21 mouse cellular contexts compared by ENCODE assay signal in genomic region chr1:72005550-72005949, GRCm38 (mm10).
A peak's percentile ranks its signal among the peaks of the same experiment; 100 is the strongest.
DNase-seq lines count a peak whose midpoint lies in the region; ATAC-seq and TF ChIP-seq lines count a peak whose summit lies in the region.
"Had no signal": no experiment of that assay in that cellular context is flagged by ENCODE, and none has a peak within 500 bp of the region (broad histone marks: within the 10 kb centered on the region; RNA-seq: fewer than 3 reads in every experiment).

No protein-coding gene starts in this region.

- H3K36me3 ChIP-seq in forebrain, embryonic 15.5 days, result no peaks in the 10 kb centered on the region
- no peaks in the 10 kb centered on the region for H3K36me3 ChIP-seq in forebrain, embryonic 12.5 days (replicated peaks)
- no peaks in the 10 kb centered on the region for H3K36me3 ChIP-seq in midbrain, embryonic 16.5 days (ENCODE audit: control insufficient read depth, insufficient read depth, low read length)
- H3K36me3 ChIP-seq in midbrain, embryonic 13.5 days, result no peaks in the 10 kb centered on the region
- H3K36me3 ChIP-seq in forebrain, postnatal 0 days (ENCODE audit: insufficient read depth), result no peaks in the 10 kb centered on the region
- H3K36me3 ChIP-seq in kidney, embryonic 16.5 days (ENCODE audit: insufficient read depth, low read length), result no peaks in the 10 kb centered on the region
- H3K36me3 ChIP-seq: embryonic facial prominence, embryonic 10.5 days; embryonic facial prominence, embryonic 13.5 days; hindbrain, embryonic 12.5 days; hindbrain, embryonic 15.5 days had no signal

- WGBS in forebrain, embryonic 15.5 days, result 45% methylated on average over 7 of the region's 7 CpGs
- WGBS in forebrain, embryonic 12.5 days, result 75% methylated on average over 7 of the region's 7 CpGs
- 58% methylated on average over 7 of the region's 7 CpGs for WGBS in midbrain, embryonic 16.5 days
- 74% methylated on average over 7 of the region's 7 CpGs for WGBS in midbrain, embryonic 13.5 days
- 50% methylated on average over 7 of the region's 7 CpGs for WGBS in forebrain, postnatal 0 days
- WGBS in kidney, embryonic 16.5 days, result 75% methylated on average over 7 of the region's 7 CpGs

- H3K4me2 ChIP-seq in forebrain, embryonic 15.5 days (replicated peaks), result no peak overlapping the region
- H3K4me2 ChIP-seq in forebrain, embryonic 12.5 days, result no peak overlapping the region
- H3K4me2 ChIP-seq in midbrain, embryonic 16.5 days (ENCODE audit: low read length), result no peak overlapping the region
- no peak overlapping the region for H3K4me2 ChIP-seq in midbrain, embryonic 13.5 days (replicated peaks)
- no peak overlapping the region for H3K4me2 ChIP-seq in forebrain, postnatal 0 days (ENCODE audit: low read depth)
- H3K4me2 ChIP-seq in kidney, embryonic 16.5 days (replicated peaks; ENCODE audit: low read depth, low read length), result no peak overlapping the region
- H3K4me2 ChIP-seq: embryonic facial prominence, embryonic 13.5 days; heart, embryonic 11.5 days; hindbrain, embryonic 12.5 days; hindbrain, embryonic 15.5 days had no signal

- TF ChIP-seq CTCF in forebrain, postnatal 0 days (IDR thresholded peaks at IDR 0.05; ENCODE audit: low read depth), result no peak

- H3K27me3 ChIP-seq in forebrain, embryonic 15.5 days, result no peaks in the 10 kb centered on the region
- H3K27me3 ChIP-seq in forebrain, embryonic 12.5 days, result no peaks in the 10 kb centered on the region
- H3K27me3 ChIP-seq in midbrain, embryonic 16.5 days (ENCODE audit: control insufficient read depth, insufficient read depth, low read depth, low read length), result no peaks in the 10 kb centered on the region
- H3K27me3 ChIP-seq in midbrain, embryonic 13.5 days, result no peaks in the 10 kb centered on the region
- H3K27me3 ChIP-seq in forebrain, postnatal 0 days (ENCODE audit: insufficient read depth, low read length), result no peaks in the 10 kb centered on the region
- no peaks in the 10 kb centered on the region for H3K27me3 ChIP-seq in kidney, embryonic 16.5 days (ENCODE audit: insufficient read depth, low read length)
- H3K27me3 ChIP-seq: embryonic facial prominence, embryonic 13.5 days; hindbrain, embryonic 12.5 days; hindbrain, embryonic 15.5 days had no signal

- no peak overlapping the region for H3K9ac ChIP-seq in forebrain, embryonic 15.5 days (replicated peaks)
- no peak overlapping the region for H3K9ac ChIP-seq in forebrain, embryonic 12.5 days
- no peak overlapping the region for H3K9ac ChIP-seq in midbrain, embryonic 16.5 days (ENCODE audit: low read depth, low read length)
- no peak overlapping the region for H3K9ac ChIP-seq in midbrain, embryonic 13.5 days (replicated peaks)
- H3K9ac ChIP-seq in forebrain, postnatal 0 days, result no peak overlapping the region
- H3K9ac ChIP-seq in kidney, embryonic 16.5 days (replicated peaks; ENCODE audit: low read length), result no peak overlapping the region
- H3K9ac ChIP-seq: embryonic facial prominence, embryonic 13.5 days; hindbrain, embryonic 12.5 days; hindbrain, embryonic 15.5 days had no signal

- peaks cover 7% of the 10 kb centered on the region; the same call in 1 of the 2 replicates for H3K4me1 ChIP-seq in forebrain, embryonic 15.5 days
- peaks cover 7% of the 10 kb centered on the region; the same call in 1 of the 2 replicates for H3K4me1 ChIP-seq in forebrain, embryonic 12.5 days
- H3K4me1 ChIP-seq in midbrain, embryonic 16.5 days (ENCODE audit: control insufficient read depth, insufficient read depth, low read length), result no peaks in the 10 kb centered on the region
- peaks cover 12% of the 10 kb centered on the region; the same call in 1 of the 2 replicates for H3K4me1 ChIP-seq in midbrain, embryonic 13.5 days (replicated peaks)
- no peaks in the 10 kb centered on the region for H3K4me1 ChIP-seq in forebrain, postnatal 0 days (ENCODE audit: insufficient read depth)
- H3K4me1 ChIP-seq in kidney, embryonic 16.5 days (ENCODE audit: insufficient read depth, low read length), result peaks cover 22% of the 10 kb centered on the region

- H3K4me3 ChIP-seq in forebrain, embryonic 15.5 days, result no peak overlapping the region
- H3K4me3 ChIP-seq in forebrain, embryonic 12.5 days (replicated peaks), result no peak overlapping the region
- no peak overlapping the region for H3K4me3 ChIP-seq in midbrain, embryonic 16.5 days (ENCODE audit: low read depth, low read length)
- no peak overlapping the region for H3K4me3 ChIP-seq in midbrain, embryonic 13.5 days (replicated peaks)
- H3K4me3 ChIP-seq in forebrain, postnatal 0 days (ENCODE audit: low read depth, low read length), result no peak overlapping the region
- no peak overlapping the region for H3K4me3 ChIP-seq in kidney, embryonic 16.5 days (ENCODE audit: low read length)
- H3K4me3 ChIP-seq: embryonic facial prominence, embryonic 10.5 days; embryonic facial prominence, embryonic 13.5 days; erythroblast, embryonic 14.5 days; gastrocnemius, adult 2 months; hindbrain, embryonic 12.5 days; hindbrain, embryonic 15.5 days had no signal

- H3K9me3 ChIP-seq in forebrain, embryonic 15.5 days, result no peaks in the 10 kb centered on the region
- H3K9me3 ChIP-seq in forebrain, embryonic 12.5 days, result no peaks in the 10 kb centered on the region
- no peaks in the 10 kb centered on the region for H3K9me3 ChIP-seq in midbrain, embryonic 16.5 days (replicated peaks; ENCODE audit: control insufficient read depth, low read length, poor library complexity, severe bottlenecking)
- no peaks in the 10 kb centered on the region for H3K9me3 ChIP-seq in midbrain, embryonic 13.5 days
- H3K9me3 ChIP-seq in forebrain, postnatal 0 days (ENCODE audit: low read length), result no peaks in the 10 kb centered on the region
- H3K9me3 ChIP-seq in kidney, embryonic 16.5 days (ENCODE audit: low read length), result no peaks in the 10 kb centered on the region
- H3K9me3 ChIP-seq: embryonic facial prominence, embryonic 10.5 days; embryonic facial prominence, embryonic 13.5 days; hindbrain, embryonic 12.5 days; hindbrain, embryonic 15.5 days had no signal

- DNase-seq in forebrain, postnatal 0 days, result peak; percentile 12
- DNase-seq: adrenal gland, adult 2 months; adrenal gland, postnatal 14 days; cerebellum, adult 11-12 months; cerebellum, adult 8-10 months; cerebellum, postnatal 36 days; embryo, embryonic 11 days; gastrocnemius, adult 2 months; gastrocnemius, postnatal 14 days had no signal

- peak; percentile 70 for ATAC-seq in forebrain, embryonic 15.5 days (replicated peaks)
- no peak for ATAC-seq in forebrain, embryonic 12.5 days (ENCODE audit: low FRiP score)
- 0 out of 2 replicates have a peak, but pooled peaks have one; percentile 56 for ATAC-seq in midbrain, embryonic 16.5 days
- no peak for ATAC-seq in midbrain, embryonic 13.5 days
- ATAC-seq in forebrain, postnatal 0 days, result no peak
- no peak for ATAC-seq in kidney, embryonic 16.5 days (ENCODE audit: low FRiP score, low TSS enrichment)
- ATAC-seq: CD4-positive, CD25-positive, alpha-beta regulatory T cell, adult 4 months had no signal

- no peak overlapping the region for H3K27ac ChIP-seq in forebrain, embryonic 15.5 days (replicated peaks)
- H3K27ac ChIP-seq in forebrain, embryonic 12.5 days, result no peak overlapping the region
- no peak overlapping the region for H3K27ac ChIP-seq in midbrain, embryonic 16.5 days (ENCODE audit: low read length)
- no peak overlapping the region for H3K27ac ChIP-seq in midbrain, embryonic 13.5 days
- no peak overlapping the region for H3K27ac ChIP-seq in forebrain, postnatal 0 days (ENCODE audit: low read depth, low read length)
- no peak overlapping the region for H3K27ac ChIP-seq in kidney, embryonic 16.5 days (ENCODE audit: low read length)
- H3K27ac ChIP-seq: embryonic facial prominence, embryonic 10.5 days; embryonic facial prominence, embryonic 13.5 days; gastrocnemius, adult 2 months; hindbrain, embryonic 12.5 days; hindbrain, embryonic 15.5 days had no signal

Comparison
In these comparisons a context has a peak if more than half of its experiments do, and no peak if none do; other contexts are left out.
1. ATAC-seq: peak in forebrain, embryonic 15.5 days (single experiment) and midbrain, embryonic 16.5 days (single experiment); none in forebrain, embryonic 12.5 days (single experiment), midbrain, embryonic 13.5 days (single experiment), forebrain, postnatal 0 days (single experiment) and kidney, embryonic 16.5 days (single experiment).